Mouse (Mus musculus) T-helper 1 cell (primary cell): ENCODE measurements around the gene Cdh24.

ENCODE experiments used
- in situ Hi-C: fragments of 300-600 bp; cut with MboI, MseI; formaldehyde crosslinking; loops from one replicate; pipeline ENCODE4 v1.15.1; 2025; ENCODE audit warnings: high pct_unique_total_duplicates

The Cdh24 gene

DNA sequence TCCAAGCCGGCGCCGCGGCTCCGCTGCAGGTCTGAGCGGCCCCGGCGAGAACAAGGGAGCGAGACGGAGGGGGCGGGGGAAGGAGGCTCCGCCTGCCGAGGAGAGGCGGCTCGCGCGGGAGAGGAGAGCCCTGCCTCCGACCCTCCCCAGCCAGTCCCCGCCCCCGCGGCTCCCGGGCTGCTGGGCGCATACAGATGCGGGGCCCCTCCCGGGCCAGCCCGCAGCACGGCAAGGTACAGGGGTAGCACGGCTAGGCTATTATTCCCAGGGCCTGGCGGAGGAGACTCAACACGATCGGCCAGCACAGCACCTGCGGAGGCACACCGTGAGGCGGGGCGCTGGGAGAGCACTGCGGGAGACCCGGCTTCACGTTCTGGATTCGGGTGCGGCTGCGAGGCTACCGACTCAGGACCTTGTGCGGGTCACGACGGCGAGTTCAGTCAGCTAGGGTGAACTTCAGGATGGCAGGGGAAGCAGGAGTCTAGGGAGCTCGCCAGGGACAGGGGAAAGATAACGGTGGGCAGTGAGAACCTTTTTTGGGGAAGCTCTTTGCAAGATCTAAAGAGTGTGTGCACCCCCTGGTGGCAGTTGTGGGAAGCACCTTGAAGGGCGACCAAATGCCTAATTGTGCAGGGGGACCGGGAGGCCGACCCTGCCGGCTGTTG lies at the start of gene Cdh24:
Gene Cdh24, minus strand, starts transcription at position 60 of the 665 bp plus-strand sequence.
- in situ Hi-C loops: loop anchor here (5.0 kb wide), 1 partner anchor 74 kb away; no protein-coding TSS in a partner anchor

GRCm38 (mm10) chr14:54687251-54687650 lies 46.1 kb upstream of the Cdh24 start:
- in situ Hi-C loops: no loop called here

DNA sequence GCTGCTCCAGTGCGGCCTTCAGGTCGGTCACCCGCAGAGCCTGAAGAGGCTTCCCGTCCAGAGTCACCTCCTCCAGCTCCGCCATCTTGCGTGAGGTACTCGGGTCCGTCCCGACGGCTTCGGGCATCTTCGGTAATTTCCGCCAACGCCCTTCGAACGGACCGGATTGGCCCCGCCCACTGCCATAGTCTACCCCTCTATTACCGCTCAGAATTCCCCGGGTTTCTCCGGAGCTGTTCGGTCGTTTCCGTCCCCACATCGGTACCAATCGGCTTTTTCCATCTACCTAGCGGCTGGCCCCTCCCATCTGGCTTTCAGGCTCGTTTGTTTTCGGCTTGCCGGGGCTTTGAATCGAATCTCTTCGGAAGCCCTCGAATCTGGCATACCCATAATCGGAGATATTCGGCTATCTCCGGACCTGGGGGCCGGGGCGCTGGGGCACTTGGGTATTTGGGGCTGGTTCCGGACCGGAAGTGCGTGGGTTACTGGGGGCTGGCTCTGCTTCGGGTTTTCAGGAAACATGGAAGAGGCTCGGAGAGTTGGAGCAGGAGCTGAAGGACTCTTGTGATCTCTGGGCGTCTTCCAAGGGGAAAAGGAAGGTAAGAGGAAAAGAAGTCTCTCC lies 45.5 kb upstream of the Cdh24 start, which contains the start of gene Acin1:
Gene Acin1, minus strand, starts transcription at position 410 of the 622 bp plus-strand sequence.
- in situ Hi-C loops: no loop called here

DNA sequence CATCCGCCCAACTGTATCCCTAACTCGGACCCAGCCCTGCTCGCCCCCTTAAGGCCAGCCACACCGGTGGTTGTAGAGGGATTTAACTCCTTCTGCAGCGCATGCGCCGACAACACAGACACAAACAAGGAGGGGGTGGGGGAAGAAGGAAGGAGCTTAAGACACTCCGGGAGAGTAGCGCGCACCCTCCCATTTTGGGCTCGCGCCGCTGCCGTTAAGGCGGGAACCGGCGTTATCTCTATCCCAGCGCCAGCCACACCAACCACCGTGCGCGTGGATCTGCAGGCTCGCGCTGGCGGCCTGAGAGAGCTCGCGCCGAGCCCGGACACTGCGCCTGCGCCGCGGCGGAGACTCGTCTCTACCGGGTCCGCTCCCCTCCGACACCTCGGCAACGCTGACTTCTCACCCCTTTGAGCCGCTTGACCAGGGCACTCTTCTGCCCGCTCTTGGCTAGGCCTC lies 44.9 kb upstream of the Cdh24 start, which contains the start of gene 1700123O20Rik:
Gene 1700123O20Rik, plus strand, starts transcription at position 154 of the 459 bp plus-strand sequence.
- in situ Hi-C loops: no loop called here

DNA sequence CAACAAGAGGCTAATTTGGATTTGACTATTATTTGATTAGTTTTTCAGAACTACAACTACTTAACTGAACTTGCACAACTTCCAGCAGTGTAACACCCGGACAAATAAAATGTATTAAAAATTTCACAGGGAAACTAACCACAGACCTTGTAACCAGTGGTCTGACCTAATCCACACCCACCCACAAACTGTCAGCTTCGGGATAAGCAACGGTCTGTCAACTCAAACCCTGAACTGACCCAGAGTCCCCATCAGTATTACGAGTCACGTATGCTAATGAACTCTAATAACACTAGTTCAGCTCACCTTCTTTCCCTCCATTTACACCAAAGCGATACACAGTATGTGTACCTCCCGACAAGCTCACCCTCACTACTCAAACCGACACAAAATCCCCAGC lies 44.3 kb upstream of the Cdh24 start:
- in situ Hi-C loops: no loop called here

DNA sequence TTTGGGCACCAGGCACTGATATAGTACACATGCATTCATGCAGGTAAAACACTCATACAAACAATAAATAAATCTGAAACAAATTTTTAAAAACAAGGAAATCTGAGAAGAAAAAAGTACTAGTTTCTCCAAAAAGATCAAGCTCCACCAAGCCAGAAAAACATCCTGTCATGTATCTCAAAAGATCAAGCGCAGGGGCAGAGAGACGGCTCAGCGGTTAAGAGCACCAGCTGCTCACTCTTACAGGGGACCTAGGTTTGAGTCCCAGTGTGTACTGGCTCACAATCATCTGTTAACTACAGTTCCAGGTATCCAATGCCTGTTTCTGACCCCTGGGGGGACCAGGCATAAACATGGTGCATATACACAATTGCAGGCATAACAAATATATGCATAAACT lies 41.2 kb upstream of the Cdh24 start:
- in situ Hi-C loops: no loop called here

- in situ Hi-C loops: no loop called here
These were observed 37.6 kb upstream of the Cdh24 start for GRCm38 (mm10) chr14:54678657-54679304.

DNA sequence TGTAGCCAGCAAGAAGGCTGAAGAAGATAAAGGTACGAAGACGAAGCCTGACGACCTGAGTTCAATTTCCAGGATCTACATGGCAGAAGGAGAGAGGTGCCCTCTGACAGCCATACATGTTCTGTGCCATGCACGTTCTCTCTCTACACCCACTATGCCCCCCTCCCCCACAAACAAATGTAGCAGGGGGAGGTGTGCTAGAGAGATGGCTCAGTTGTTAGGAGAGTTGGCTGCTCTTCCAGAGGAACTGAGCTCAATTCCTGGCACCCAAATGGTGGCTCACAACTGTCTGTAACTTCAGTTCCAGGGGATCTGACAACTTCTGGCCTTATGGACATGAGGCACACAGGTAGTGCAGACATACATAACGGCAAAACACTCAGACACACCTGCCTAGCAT lies 35.1 kb upstream of the Cdh24 start:
- in situ Hi-C loops: no loop called here

- in situ Hi-C loops: no loop called here
These were observed 33.2 kb upstream of the Cdh24 start for GRCm38 (mm10) chr14:54674317-54674716.

DNA sequence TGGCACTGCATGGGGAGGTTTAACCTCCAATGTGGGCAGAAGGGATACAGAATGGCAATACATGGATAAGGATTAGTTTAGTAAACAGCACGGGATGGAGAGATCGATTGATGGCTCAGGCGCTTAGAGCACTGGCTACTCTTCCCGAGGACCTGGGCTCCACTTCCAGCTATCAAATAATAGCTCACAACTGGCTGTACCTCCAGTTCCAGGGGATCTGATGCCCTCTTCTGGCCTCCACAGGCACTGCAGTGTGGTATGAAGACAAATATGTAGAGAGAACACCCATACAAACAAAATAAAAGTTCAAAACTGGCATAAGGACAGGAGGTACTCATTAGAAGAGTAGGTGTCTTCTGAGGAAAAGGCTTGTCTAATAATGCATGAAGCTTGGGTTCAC lies 28.2 kb upstream of the Cdh24 start:
- in situ Hi-C loops: no loop called here

GRCm38 (mm10) chr14:54664477-54665222 lies 23.5 kb upstream of the Cdh24 start:
- in situ Hi-C loops: no loop called here

DNA sequence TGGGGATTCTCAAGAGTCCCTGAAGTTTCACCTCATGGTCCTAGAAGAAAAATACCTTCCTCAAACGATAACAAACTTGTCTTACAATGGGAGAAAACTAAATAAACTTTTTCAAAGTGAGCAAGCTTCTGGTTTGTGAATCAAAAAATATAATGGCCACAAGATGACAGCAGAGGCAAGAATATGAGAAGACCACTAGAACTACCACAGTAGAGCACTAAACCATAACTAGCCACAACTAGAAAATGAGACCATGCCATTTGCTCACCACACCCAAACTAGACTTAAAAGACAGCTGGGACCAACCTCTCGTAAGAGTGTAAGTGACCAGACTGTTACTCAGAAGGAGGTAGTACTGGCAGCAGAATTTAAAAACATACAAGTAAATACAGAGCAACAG lies 18.8 kb upstream of the Cdh24 start:
- in situ Hi-C loops: no loop called here

GRCm38 (mm10) chr14:54653496-54653895 lies 12.3 kb upstream of the Cdh24 start:
- in situ Hi-C loops: no loop called here

DNA sequence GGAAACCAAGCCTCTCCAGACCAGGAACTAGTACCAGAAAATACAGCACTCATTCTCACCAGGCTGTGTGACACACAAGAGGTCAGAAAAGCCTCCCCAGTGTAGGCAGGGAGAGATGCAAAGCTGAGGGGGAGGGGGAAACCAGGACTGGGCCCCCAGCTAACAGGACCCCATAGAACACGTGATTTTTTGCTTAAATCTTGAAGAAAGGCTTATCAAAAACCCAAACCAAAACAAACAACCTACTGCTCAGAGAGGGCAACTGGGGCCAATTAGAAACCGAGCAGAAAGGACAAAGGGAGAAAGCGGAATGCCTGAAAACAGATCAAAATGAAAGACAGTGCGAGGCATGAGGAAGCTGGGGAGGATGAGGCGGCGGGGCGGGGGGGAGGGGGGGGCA lies 11.6 kb upstream of the Cdh24 start:
- in situ Hi-C loops: no loop called here

DNA sequence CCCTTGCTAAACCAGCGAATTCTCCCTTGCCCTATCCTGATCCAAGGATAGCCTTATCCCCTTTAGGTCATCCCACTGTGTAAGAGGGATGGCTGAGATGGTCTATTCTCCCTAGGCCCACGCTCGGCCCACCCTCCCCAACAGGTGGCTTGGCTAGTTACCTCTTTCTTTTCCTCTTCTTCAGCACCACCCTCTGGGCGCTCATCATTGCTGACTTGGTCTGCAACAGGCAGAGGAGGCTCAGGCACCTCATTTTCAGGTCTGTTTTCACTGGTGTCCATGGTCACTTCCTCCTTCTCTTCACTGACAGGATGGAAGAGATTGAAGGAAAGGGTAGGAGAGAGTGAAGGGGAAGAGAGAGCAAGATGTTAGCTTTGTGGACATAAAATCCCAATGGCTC lies 10.4 kb upstream of the Cdh24 start:
- in situ Hi-C loops: no loop called here

GRCm38 (mm10) chr14:54650621-54651454 lies 9.7 kb upstream of the Cdh24 start:
- in situ Hi-C loops: no loop called here

GRCm38 (mm10) chr14:54647900-54648299 lies 6.7 kb upstream of the Cdh24 start:
- in situ Hi-C loops: no loop called here

DNA sequence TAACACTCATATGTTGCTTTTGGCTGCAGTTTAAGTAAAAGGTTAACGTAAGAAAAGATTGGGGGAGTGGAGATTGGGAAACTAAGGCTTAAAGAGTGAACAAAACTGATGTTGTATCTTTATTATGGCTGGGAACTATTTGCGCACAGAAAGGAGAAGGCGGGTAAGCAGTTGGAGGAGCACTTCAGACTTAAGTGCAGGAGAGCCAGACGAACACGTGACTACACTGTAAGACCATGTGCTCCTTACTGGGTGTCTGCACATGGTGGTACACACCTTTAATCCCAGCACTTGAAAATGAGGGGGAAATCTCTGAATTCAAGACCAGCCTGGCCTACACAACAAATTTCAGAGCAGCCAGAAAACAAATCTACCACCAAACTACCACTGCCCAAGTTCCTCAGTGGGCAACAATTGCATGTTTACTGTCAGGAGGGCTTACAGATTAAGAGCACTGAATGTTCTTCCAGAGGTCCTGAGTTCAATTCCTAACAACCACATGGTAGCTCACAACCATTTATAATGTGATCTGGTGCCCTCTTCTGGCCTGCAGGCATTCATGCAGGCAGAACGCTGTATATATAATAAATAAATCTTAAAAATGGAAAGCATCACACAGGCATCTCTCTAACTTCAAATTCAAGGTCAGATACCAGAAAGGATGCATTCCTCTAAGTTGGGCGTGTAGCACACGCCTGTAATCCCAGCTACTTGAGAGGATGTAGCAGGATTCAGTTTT lies 5.9 kb upstream of the Cdh24 start:
- in situ Hi-C loops: no loop called here

DNA sequence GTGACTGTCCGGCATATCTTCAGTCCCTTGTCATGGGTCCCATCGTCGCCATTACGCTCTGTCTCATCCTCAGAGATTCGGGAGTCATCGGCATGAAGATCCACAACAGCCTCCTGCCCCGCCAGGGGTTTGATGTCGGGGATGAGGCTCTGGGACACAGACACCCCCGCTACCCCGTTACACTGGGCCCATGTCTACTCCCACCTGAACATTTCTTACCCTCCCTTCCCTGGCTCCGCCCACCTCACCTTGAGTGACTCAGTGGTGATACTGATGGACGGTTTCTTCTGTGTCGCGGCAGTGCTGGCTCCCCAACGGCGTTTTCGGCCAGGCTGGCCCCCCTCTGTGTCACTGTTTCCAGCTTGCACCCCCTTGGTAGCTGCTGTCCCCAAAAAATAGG lies 5.3 kb upstream of the Cdh24 start:
- in situ Hi-C loops: no loop called here

- in situ Hi-C loops: loop anchor here (5.0 kb wide), 1 partner anchor 77 kb away; no protein-coding TSS in a partner anchor
These were observed 3.1 kb upstream of the Cdh24 start for GRCm38 (mm10) chr14:54644294-54644693.
